Mouse (Mus musculus) CD4-positive naive resting alpha-beta T cell, adult 57 days (primary cell): Measurements from ENCODE around the gene Gngt2. TPM values are rescaled to one million over a fixed set of nuclear protein-coding genes. Genes with fewer than 3 reads are reported as not detected.

Experiments used
- total RNA-seq: library from RNA; stranded (reverse); gene quantifications from one replicate; pipeline ENCODE4 v1.2.4, GENCODE M21; 2023

The Gngt2 gene
- total RNA-seq = 22.9 TPM

DNA sequence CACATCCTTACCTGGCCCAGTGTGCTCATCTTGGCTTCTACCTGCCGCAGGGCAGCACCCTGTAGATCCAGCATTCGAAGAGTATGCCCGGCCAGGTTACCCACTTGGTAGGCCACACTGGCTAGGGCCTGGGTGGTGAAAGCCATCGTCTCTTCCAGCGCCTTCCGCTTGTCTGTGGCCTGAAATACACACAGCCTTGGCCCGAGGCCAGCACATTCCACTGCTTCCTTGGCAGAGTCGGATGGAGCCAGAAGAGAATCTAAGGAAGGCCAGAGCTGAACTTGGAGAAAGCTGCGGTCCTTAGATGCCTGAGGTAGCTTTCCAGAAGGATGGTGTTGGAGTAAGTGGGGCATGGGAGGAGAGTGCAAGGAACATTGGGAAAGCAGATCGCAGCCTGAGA, at the start of gene Gngt2:
Gngt2 (plus strand) TSS at position 158 of the 400 bp plus-strand sequence.

GRCm38 (mm10) chr11:95824071-95824876, 12.7 kb upstream of the Gngt2 start, which contains the start of gene Phospho1:
Phospho1 (plus strand) TSS chr11:95824499.

DNA sequence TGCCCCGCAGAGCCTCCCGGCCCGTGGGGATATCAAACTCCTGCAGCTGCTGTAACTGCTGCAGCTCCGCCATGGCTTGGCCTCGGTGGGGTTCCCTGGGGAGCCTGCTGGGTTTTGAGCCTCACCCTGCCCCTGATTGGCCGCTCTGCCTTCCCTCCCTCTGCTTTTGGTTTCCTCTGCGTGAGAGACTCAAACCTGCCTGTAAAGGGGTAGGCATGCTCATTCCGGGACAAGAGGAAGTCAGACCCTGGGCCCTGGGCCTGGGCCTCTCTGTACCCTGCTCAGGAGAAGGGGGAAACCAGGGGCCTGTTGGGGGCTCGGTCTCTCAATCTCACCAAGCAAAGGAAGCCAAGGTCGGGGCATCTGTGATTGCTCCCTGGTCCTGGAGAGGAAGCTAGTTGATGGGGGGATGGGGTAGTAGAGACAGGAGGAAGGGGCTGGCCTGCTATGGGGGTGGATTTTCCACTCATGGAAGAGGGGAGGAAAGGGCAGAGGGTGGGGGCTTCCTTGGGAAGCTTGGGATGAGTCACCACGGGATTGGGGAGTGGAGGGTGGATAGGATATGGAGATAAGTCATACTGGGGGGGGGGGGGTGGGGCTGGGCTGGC, 5.2 kb downstream of the Gngt2 start, which contains the start of gene Abi3:
Abi3 (minus strand) TSS at position 403 of the 608 bp plus-strand sequence.

Other genes starting within 250 kb of the Gngt2 start
- not detected for gene Ngfr, start 249.5 kb upstream of the Gngt2 start, total RNA-seq
- gene Phb, start 170.3 kb upstream of the Gngt2 start, total RNA-seq = 51.4 TPM
- gene Zfp652, start 124.5 kb upstream of the Gngt2 start, total RNA-seq = 68.0 TPM
- 3.9 TPM for gene B130006D01Rik, start 113.6 kb upstream of the Gngt2 start, total RNA-seq
- gene Phospho1, start 12.7 kb upstream of the Gngt2 start, total RNA-seq = 1.2 TPM
- gene Abi3, start 5.3 kb downstream of the Gngt2 start, total RNA-seq = 41.3 TPM
- gene B4galnt2, start 77.7 kb downstream of the Gngt2 start, total RNA-seq = not detected
- gene Igf2bp1, start 168.7 kb downstream of the Gngt2 start, total RNA-seq = not detected
- gene Gip, start 187.3 kb downstream of the Gngt2 start, total RNA-seq = not detected
- gene Snf8, start 197.7 kb downstream of the Gngt2 start, total RNA-seq = 46.4 TPM
- gene Ube2z, start 228.2 kb downstream of the Gngt2 start, total RNA-seq = 43.2 TPM
- 110 TPM for gene Atp5g1, start 238.5 kb downstream of the Gngt2 start, total RNA-seq